Mouse (Mus musculus): Measurements from ENCODE around the gene Dhcr7. TPM values are rescaled to one million over a fixed set of nuclear protein-coding genes. Genes with fewer than 3 reads are reported as not detected.

Dhcr7 gene
- polyA plus RNA-seq, 2 experiments = 52.7 to 82.8 TPM

GRCm38 (mm10) chr7:143801195-143802065 lies 21.5 kb upstream of the Dhcr7 start:
- Histone ChIP-seq H3K27me3 (ENCODE audit: control insufficient read depth, insufficient read depth, low read length) (no peaks in the 10 kb centered on the region), H3K4me2 (replicated peaks; ENCODE audit: low read depth, low read length, severe bottlenecking) (no peak overlapping the region), H3K9ac (ENCODE audit: low read depth, low read length, severe bottlenecking) (no peak overlapping the region), H3K4me3 (replicated peaks; ENCODE audit: low read length) (no peak overlapping the region), H3K9me3 (ENCODE audit: control insufficient read depth, low read length) (no peaks in the 10 kb centered on the region), H3K4me1 (ENCODE audit: control insufficient read depth, insufficient read depth, low read length) (no peaks in the 10 kb centered on the region), H3K36me3 (ENCODE audit: control insufficient read depth, insufficient read depth, low read length) (peaks cover 74% of the 10 kb centered on the region), H3K27ac (replicated peaks; ENCODE audit: low read depth, low read length) (no peak overlapping the region)
- TF ChIP-seq POLR2A (IDR thresholded peaks at IDR 0.05; ENCODE audit: borderline replicate concordance, extremely low read depth, insufficient read depth, insufficient read length) = no peak
- no peak for ATAC-seq (ENCODE audit: low FRiP score, low read depth)
- no peak for DNase-seq (ENCODE audit: low spot score)
- 80% methylated on average over 8 of the region's 8 CpGs for WGBS

DNA sequence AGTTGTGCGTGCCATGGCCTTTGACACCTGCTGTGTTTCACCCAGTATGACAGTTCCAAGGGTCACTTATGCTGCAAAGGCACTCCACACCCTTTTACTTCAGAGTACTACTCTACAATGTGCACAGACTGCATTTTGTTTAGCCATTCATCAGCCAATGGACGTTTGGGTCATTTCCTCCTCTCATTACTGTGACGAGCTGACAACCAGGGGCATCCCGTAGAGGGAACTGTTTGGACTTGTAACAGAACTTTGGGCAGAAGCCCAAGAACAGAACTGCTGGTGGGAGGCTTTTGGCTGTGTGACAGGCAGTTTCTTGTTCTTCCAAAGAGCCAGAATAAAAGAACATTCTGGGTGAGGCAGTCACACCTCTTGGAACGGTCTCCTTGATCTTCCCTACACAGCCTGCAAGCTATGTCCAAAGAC lies 17.7 kb upstream of the Dhcr7 start:
- TF ChIP-seq POLR2A (IDR thresholded peaks at IDR 0.05; ENCODE audit: borderline replicate concordance, extremely low read depth, insufficient read depth, insufficient read length) = no peak
- H3K4me3 ChIP-seq (replicated peaks; ENCODE audit: low read length) = no peak overlapping the region
- 73% methylated on average over 5 of the region's 5 CpGs for WGBS
- H3K27ac ChIP-seq (replicated peaks; ENCODE audit: low read depth, low read length) = no peak overlapping the region
- DNase-seq (ENCODE audit: low spot score) = no peak
- peaks cover 76% of the 10 kb centered on the region for H3K36me3 ChIP-seq (ENCODE audit: control insufficient read depth, insufficient read depth, low read length)
- H3K9me3 ChIP-seq (ENCODE audit: control insufficient read depth, low read length) = no peaks in the 10 kb centered on the region
- no peaks in the 10 kb centered on the region for H3K27me3 ChIP-seq (ENCODE audit: control insufficient read depth, insufficient read depth, low read length)
- no peak overlapping the region for H3K9ac ChIP-seq (ENCODE audit: low read depth, low read length, severe bottlenecking)
- H3K4me1 ChIP-seq (ENCODE audit: control insufficient read depth, insufficient read depth, low read length) = no peaks in the 10 kb centered on the region
- ATAC-seq (ENCODE audit: low FRiP score, low read depth) = no peak
- H3K4me2 ChIP-seq (replicated peaks; ENCODE audit: low read depth, low read length, severe bottlenecking) = no peak overlapping the region

DNA sequence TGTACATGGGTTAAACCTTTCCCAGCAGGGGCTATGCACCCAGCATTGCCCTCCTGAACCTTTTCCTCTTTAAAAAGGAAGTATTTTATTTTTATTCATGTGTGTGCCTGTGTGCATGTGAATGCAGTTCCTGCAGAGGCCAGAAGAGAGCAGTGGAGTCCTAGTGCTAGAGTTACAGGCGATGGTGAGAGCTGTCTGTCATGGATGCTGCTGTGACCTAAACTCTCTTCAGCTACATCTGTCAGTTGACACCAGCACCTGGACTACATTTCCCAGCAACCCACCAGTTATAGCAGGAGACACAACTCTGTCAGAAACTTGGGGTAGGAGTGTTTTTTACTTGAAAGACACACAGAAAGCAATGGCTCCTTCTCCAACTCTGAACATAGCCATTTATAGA lies 14.0 kb upstream of the Dhcr7 start:
- ATAC-seq (ENCODE audit: low FRiP score, low read depth) (no peak), DNase-seq (ENCODE audit: low spot score) (no peak)
- H3K9me3 ChIP-seq (ENCODE audit: control insufficient read depth, low read length) = no peaks in the 10 kb centered on the region
- no peak overlapping the region for H3K4me2 ChIP-seq (replicated peaks; ENCODE audit: low read depth, low read length, severe bottlenecking)
- no peak overlapping the region for H3K4me3 ChIP-seq (replicated peaks; ENCODE audit: low read length)
- H3K27me3 ChIP-seq (ENCODE audit: control insufficient read depth, insufficient read depth, low read length) = no peaks in the 10 kb centered on the region
- peaks cover 83% of the 10 kb centered on the region for H3K36me3 ChIP-seq (ENCODE audit: control insufficient read depth, insufficient read depth, low read length)
- no peak for TF ChIP-seq POLR2A (IDR thresholded peaks at IDR 0.05; ENCODE audit: borderline replicate concordance, extremely low read depth, insufficient read depth, insufficient read length)
- no peaks in the 10 kb centered on the region for H3K4me1 ChIP-seq (ENCODE audit: control insufficient read depth, insufficient read depth, low read length)
- no peak overlapping the region for H3K27ac ChIP-seq (replicated peaks; ENCODE audit: low read depth, low read length)
- no peak overlapping the region for H3K9ac ChIP-seq (ENCODE audit: low read depth, low read length, severe bottlenecking)
- 50% methylated on average over 1 of the region's 1 CpGs for WGBS

- H3K36me3 ChIP-seq (ENCODE audit: control insufficient read depth, insufficient read depth, low read length) = peaks cover 26% of the 10 kb centered on the region
- H3K4me2 ChIP-seq (replicated peaks; ENCODE audit: low read depth, low read length, severe bottlenecking) = no peak overlapping the region
- TF ChIP-seq POLR2A (IDR thresholded peaks at IDR 0.05; ENCODE audit: borderline replicate concordance, extremely low read depth, insufficient read depth, insufficient read length) = no peak
- no peak overlapping the region for H3K4me3 ChIP-seq (replicated peaks; ENCODE audit: low read length)
- H3K27ac ChIP-seq (replicated peaks; ENCODE audit: low read depth, low read length) = no peak overlapping the region
- ATAC-seq (ENCODE audit: low FRiP score, low read depth) (no peak), DNase-seq (ENCODE audit: low spot score) (no peak)
- 82% methylated on average over 4 of the region's 4 CpGs for WGBS
- H3K9me3 ChIP-seq (ENCODE audit: control insufficient read depth, low read length) = no peaks in the 10 kb centered on the region
- H3K9ac ChIP-seq (ENCODE audit: low read depth, low read length, severe bottlenecking) = no peak overlapping the region
- no peaks in the 10 kb centered on the region for H3K27me3 ChIP-seq (ENCODE audit: control insufficient read depth, insufficient read depth, low read length)
- peaks cover 5% of the 10 kb centered on the region for H3K4me1 ChIP-seq (ENCODE audit: control insufficient read depth, insufficient read depth, low read length)
Measured at GRCm38 (mm10) chr7:143819201-143819600, 3.7 kb upstream of the Dhcr7 start.

DNA sequence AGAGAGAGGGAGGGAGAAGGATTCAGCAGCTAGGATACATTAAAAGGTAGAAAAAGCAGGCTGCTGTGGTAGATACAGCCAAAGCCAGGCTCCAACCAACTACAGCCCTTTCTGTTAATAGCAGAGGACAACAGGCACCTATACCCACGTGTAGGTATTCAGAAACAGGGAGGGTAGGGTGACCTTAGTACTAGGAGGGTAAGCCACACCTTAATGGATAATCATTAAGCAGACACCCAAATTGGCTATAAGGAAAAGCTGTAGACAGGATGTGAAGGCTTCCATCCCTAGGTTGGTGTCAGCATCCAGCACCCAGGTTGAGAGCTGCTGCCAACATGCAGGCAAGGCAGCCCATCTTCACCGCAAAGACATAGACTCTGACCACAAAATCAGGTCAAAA lies 1.7 kb upstream of the Dhcr7 start:
- H3K4me3 ChIP-seq (replicated peaks; ENCODE audit: low read length) = no peak overlapping the region
- ATAC-seq (ENCODE audit: low FRiP score, low read depth) = no peak
- WGBS = 87% methylated on average over 2 of the region's 2 CpGs
- H3K4me2 ChIP-seq (replicated peaks; ENCODE audit: low read depth, low read length, severe bottlenecking) = no peak overlapping the region
- H3K27me3 ChIP-seq (ENCODE audit: control insufficient read depth, insufficient read depth, low read length) = no peaks in the 10 kb centered on the region
- TF ChIP-seq POLR2A (IDR thresholded peaks at IDR 0.05; ENCODE audit: borderline replicate concordance, extremely low read depth, insufficient read depth, insufficient read length) = no peak
- H3K4me1 ChIP-seq (ENCODE audit: control insufficient read depth, insufficient read depth, low read length) = peaks cover 5% of the 10 kb centered on the region
- no peak overlapping the region for H3K27ac ChIP-seq (replicated peaks; ENCODE audit: low read depth, low read length)
- no peaks in the 10 kb centered on the region for H3K9me3 ChIP-seq (ENCODE audit: control insufficient read depth, low read length)
- no peak overlapping the region for H3K9ac ChIP-seq (ENCODE audit: low read depth, low read length, severe bottlenecking)
- no peak for DNase-seq (ENCODE audit: low spot score)
- H3K36me3 ChIP-seq (ENCODE audit: control insufficient read depth, insufficient read depth, low read length) = peaks cover 10% of the 10 kb centered on the region

Measured in limb, embryonic 14.5 days (tissue).